10 mouse cellular contexts compared by ENCODE assay signal in the genomic region with DNA sequence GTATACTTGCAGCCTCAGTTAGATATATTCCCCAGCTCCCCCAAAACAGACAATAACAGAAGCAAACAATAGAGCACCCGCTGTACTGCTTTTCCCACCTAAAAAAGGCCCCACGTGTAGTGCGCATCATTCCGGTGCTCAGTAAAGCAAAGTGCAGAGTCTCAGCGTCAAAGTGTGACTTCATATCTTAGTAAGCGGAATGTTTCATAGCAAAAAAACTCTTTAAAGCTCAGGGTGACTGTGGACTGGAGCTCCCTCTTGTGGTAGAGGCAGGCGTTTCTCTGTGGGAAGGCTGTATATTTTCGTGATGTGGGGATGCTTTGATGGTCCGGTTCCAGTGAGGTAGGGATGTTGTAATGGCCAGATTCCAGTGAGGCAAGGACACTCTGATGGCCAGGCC. TPM values are rescaled to one million over a fixed set of nuclear protein-coding genes. Genes with fewer than 3 reads are reported as not detected.
A peak's percentile ranks its signal among the peaks of the same experiment; 100 is the strongest.
DNase-seq lines count a peak whose midpoint lies in the region; ATAC-seq and TF ChIP-seq lines count a peak whose summit lies in the region.
"Had no signal": no experiment of that assay in that cellular context is flagged by ENCODE, and none has a peak within 500 bp of the region (broad histone marks: within the 10 kb centered on the region; RNA-seq: fewer than 3 reads in every experiment).

No protein-coding gene starts in this region.

- no peaks in the 10 kb centered on the region for H3K27me3 ChIP-seq in hindbrain, postnatal 0 days (ENCODE audit: insufficient read depth, low read length)
- H3K27me3 ChIP-seq in hindbrain, embryonic 13.5 days = no peaks in the 10 kb centered on the region
- no peaks in the 10 kb centered on the region for H3K27me3 ChIP-seq in Patski
- H3K27me3 ChIP-seq in forebrain, embryonic 16.5 days (replicated peaks; ENCODE audit: control insufficient read depth, insufficient read depth, low read length) = no peaks in the 10 kb centered on the region
- H3K27me3 ChIP-seq: embryonic facial prominence, embryonic 15.5 days; limb, embryonic 15.5 days had no signal

- no peaks in the 10 kb centered on the region for H3K4me1 ChIP-seq in hindbrain, postnatal 0 days (ENCODE audit: insufficient read depth, low read length)
- no peaks in the 10 kb centered on the region for H3K4me1 ChIP-seq in hindbrain, embryonic 13.5 days (replicated peaks)
- H3K4me1 ChIP-seq in forebrain, embryonic 16.5 days (replicated peaks; ENCODE audit: control insufficient read depth, insufficient read depth, low read length) = no peaks in the 10 kb centered on the region
- H3K4me1 ChIP-seq: embryonic facial prominence, embryonic 15.5 days; limb, embryonic 15.5 days had no signal

- CTCF ChIA-PET in Patski (lab: Charles Lee) = interaction anchor here (0.6 to 2.1 kb wide), 22 partner anchors 9 to 259 kb away, joined by 3 to 14 read pairs (median 3); partner anchors contain the start of genes Dusp14 and Hnf1b

- peak; percentile 76 for TF ChIP-seq CTCF in hindbrain, postnatal 0 days (IDR thresholded peaks at IDR 0.05; ENCODE audit: low read depth)
- peak; percentile 96 for TF ChIP-seq CTCF in Patski (IDR thresholded peaks at IDR 0.05)

- DNase-seq in hindbrain, postnatal 0 days (ENCODE audit: low spot score) = peak; percentile 46
- peak; percentile 44 to 50 for DNase-seq in B cell, adult 2 months
- no peak for DNase-seq in Patski (ENCODE audit: low read depth, low spot score)
- DNase-seq in embryo, embryonic 11 days = peak; percentile 40
- peak; percentile 45 for DNase-seq in layer of hippocampus, adult 9-10 months (ENCODE audit: low spot score)
- DNase-seq in naive thymus-derived CD4-positive, alpha-beta T cell, adult 2 months (ENCODE audit: low read depth) = peak; percentile 56

- 58% methylated on average over 9 of the region's 9 CpGs for WGBS in hindbrain, postnatal 0 days
- 59% methylated on average over 9 of the region's 9 CpGs for WGBS in hindbrain, embryonic 13.5 days
- 55% methylated on average over 9 of the region's 9 CpGs for WGBS in forebrain, embryonic 16.5 days

- no peak overlapping the region for H3K4me2 ChIP-seq in hindbrain, postnatal 0 days (ENCODE audit: low read depth, low read length)
- H3K4me2 ChIP-seq in hindbrain, embryonic 13.5 days = no peak overlapping the region
- no peak overlapping the region for H3K4me2 ChIP-seq in forebrain, embryonic 16.5 days (ENCODE audit: low read length)
- H3K4me2 ChIP-seq: embryonic facial prominence, embryonic 15.5 days; limb, embryonic 15.5 days had no signal

- H3K27ac ChIP-seq in hindbrain, postnatal 0 days = no peak overlapping the region
- H3K27ac ChIP-seq in hindbrain, embryonic 13.5 days = no peak overlapping the region
- no peak overlapping the region for H3K27ac ChIP-seq in forebrain, embryonic 16.5 days (ENCODE audit: low read length)
- H3K27ac ChIP-seq: embryonic facial prominence, embryonic 15.5 days; limb, embryonic 15.5 days had no signal

- in situ Hi-C loops in Patski (cut with MboI; ENCODE audit: low pct_unique_long_range_greater_than_20kb) = no loop called here

- no peak overlapping the region for H3K9ac ChIP-seq in hindbrain, postnatal 0 days (replicated peaks; ENCODE audit: low read length)
- no peak overlapping the region for H3K9ac ChIP-seq in hindbrain, embryonic 13.5 days
- no peak overlapping the region for H3K9ac ChIP-seq in forebrain, embryonic 16.5 days (replicated peaks; ENCODE audit: low read depth, low read length)
- H3K9ac ChIP-seq: embryonic facial prominence, embryonic 15.5 days; limb, embryonic 15.5 days had no signal

- ATAC-seq in hindbrain, postnatal 0 days = no peak
- ATAC-seq in hindbrain, embryonic 13.5 days (ENCODE audit: low FRiP score) = no peak
- peak; percentile 44 for ATAC-seq in Patski
- no peak for ATAC-seq in forebrain, embryonic 16.5 days

- POLR2A ChIA-PET in Patski (lab: Charles Lee) = no interaction called here

- no peaks in the 10 kb centered on the region for H3K9me3 ChIP-seq in hindbrain, postnatal 0 days (ENCODE audit: low read length)
- H3K9me3 ChIP-seq in hindbrain, embryonic 13.5 days = no peaks in the 10 kb centered on the region
- no peaks in the 10 kb centered on the region for H3K9me3 ChIP-seq in forebrain, embryonic 16.5 days (ENCODE audit: control insufficient read depth, low read length)
- H3K9me3 ChIP-seq: embryonic facial prominence, embryonic 15.5 days; limb, embryonic 15.5 days had no signal

- H3K4me3 ChIP-seq in hindbrain, postnatal 0 days (ENCODE audit: low read length) = no peak overlapping the region
- H3K4me3 ChIP-seq in hindbrain, embryonic 13.5 days = no peak overlapping the region
- no peak overlapping the region for H3K4me3 ChIP-seq in forebrain, embryonic 16.5 days (replicated peaks; ENCODE audit: low read length)
- H3K4me3 ChIP-seq: embryonic facial prominence, embryonic 15.5 days; limb, embryonic 15.5 days had no signal

- H3K36me3 ChIP-seq in hindbrain, postnatal 0 days (ENCODE audit: insufficient read depth, low read length) = peaks cover 34% of the 10 kb centered on the region
- peaks cover 83% of the 10 kb centered on the region for H3K36me3 ChIP-seq in hindbrain, embryonic 13.5 days
- peaks cover 10% of the 10 kb centered on the region for H3K36me3 ChIP-seq in forebrain, embryonic 16.5 days (ENCODE audit: control insufficient read depth, insufficient read depth)

RNA-seq across cellular contexts. Expression of gene Dusp14, which starts 37.1 kb away (rescaled TPM):
- total RNA-seq in hindbrain, postnatal 0 days (2014; rRNA removed) = 8.8 and 16.1 TPM in 2 replicates
- 12.6 and 15.4 TPM in 2 replicates for polyA plus RNA-seq in hindbrain, postnatal 0 days (2015; fragmentation: Nextera tagmentation; extraction: Ambion mirVana)
- 10.0 and 13.0 TPM in 2 replicates for polyA plus RNA-seq in hindbrain, embryonic 13.5 days (2015; fragmentation: Nextera tagmentation; extraction: Ambion mirVana)
- 34.8 TPM for polyA plus RNA-seq in Patski (2021)
- polyA plus RNA-seq in forebrain, embryonic 16.5 days (2015; fragmentation: Nextera tagmentation; extraction: Ambion mirVana) = 28.0 and 30.0 TPM in 2 replicates
